Mouse (Mus musculus) natural killer cell, adult 2 months (primary cell): ENCODE results near the gene Cntfr.

Experiments used
- DNase-seq, 2 experiments: peaks; one replicate each; pipeline ENCODE4 v3.0.0; 2022; ENCODE audit warnings: low spot score in 2 of 2

The Cntfr gene

GRCm38 (mm10) chr4:41615661-41616599, 81.0 kb downstream of the Cntfr start:
- DNase-seq, result no peak

GRCm38 (mm10) chr4:41614156-41614555, 82.7 kb downstream of the Cntfr start:
- peak; percentile 47 to 62 for DNase-seq

- DNase-seq, result no peak
Measured at GRCm38 (mm10) chr4:41612166-41612565, 84.7 kb downstream of the Cntfr start.

GRCm38 (mm10) chr4:41610594-41610980, 86.3 kb downstream of the Cntfr start:
- no peak for DNase-seq

GRCm38 (mm10) chr4:41609681-41610593, 87.0 kb downstream of the Cntfr start:
- no peak for DNase-seq
